Mouse (Mus musculus): ENCODE results near the gene Anks1b. TPM values are rescaled to one million over a fixed set of nuclear protein-coding genes. Genes with fewer than 3 reads are reported as not detected.

Gene Anks1b
- polyA plus RNA-seq, 1 experiment from 2014 or later: 0.71 TPM

DNA sequence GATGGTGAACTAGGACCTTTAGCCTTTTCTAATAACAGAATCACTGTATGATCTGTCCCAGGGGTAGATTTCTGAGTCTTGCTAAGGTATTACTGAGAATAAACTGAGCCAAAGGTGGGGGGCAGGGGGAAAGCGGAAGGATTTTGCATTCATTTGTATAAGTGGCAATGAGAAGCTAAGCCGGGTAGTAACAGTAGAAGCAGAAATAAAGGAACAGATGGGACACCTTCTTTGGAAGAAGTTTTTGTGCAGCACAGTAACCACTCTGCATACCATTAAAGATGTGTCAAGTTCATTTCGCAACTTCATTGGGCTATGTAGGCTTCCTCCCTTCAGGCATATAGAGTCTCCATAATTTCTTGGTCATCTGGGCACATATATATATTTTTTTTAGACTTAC, 804.1 kb downstream of the Anks1b start:
- ATAC-seq: no peak
- H3K36me3 ChIP-seq (ENCODE audit: control insufficient read depth, insufficient read depth, low read length): no peaks in the 10 kb centered on the region
- no peaks in the 10 kb centered on the region for H3K4me1 ChIP-seq (ENCODE audit: control insufficient read depth, insufficient read depth, low read length)
- no peaks in the 10 kb centered on the region for H3K27me3 ChIP-seq (replicated peaks; ENCODE audit: control insufficient read depth, insufficient read depth, low read length)
- H3K9me3 ChIP-seq (ENCODE audit: control insufficient read depth, low read length): no peaks in the 10 kb centered on the region
- H3K4me2 ChIP-seq (ENCODE audit: low read depth, low read length): no peak overlapping the region
- no peak overlapping the region for H3K9ac ChIP-seq (ENCODE audit: low read depth, low read length)
- no peak overlapping the region for H3K27ac ChIP-seq (ENCODE audit: low read length)
- no peak overlapping the region for H3K4me3 ChIP-seq (ENCODE audit: low read length)
- WGBS: 94% methylated on average over 3 of the region's 3 CpGs

DNA sequence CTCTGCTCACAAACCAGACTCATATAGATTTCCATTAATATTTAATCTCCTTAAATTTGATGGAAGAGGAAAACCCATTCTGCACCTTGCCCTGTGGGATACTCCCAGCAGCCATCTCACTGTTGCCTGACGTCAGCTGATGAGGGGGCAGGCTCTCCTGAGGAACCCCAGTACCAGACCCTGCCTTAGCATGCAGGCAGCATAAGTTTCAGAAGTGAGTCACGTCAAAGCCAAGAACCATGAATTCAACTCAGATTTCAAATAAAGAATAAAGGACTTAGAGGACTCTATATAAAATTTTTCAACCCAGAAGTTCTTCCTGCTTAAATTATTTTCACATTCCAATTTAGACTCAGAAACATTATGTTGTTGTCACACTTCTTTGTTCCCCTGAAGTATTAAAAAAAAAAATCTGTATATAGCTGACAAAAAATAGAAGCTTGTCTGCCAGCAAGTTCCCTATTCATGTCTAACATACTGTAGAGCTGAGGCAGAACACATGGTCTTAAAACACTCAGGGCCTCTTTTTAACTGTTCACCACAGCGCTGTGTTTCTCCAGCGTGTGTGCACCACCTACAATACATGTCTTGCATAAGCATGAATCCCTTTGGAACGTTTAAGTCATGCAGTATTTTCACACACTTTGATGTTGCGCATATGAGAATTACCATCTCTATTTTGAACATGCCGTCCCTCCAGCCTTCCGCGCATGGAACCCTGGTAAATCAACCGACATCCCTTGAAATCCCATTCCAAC, 806.6 kb downstream of the Anks1b start:
- H3K4me1 ChIP-seq (ENCODE audit: control insufficient read depth, insufficient read depth, low read length): no peaks in the 10 kb centered on the region
- H3K9me3 ChIP-seq (ENCODE audit: control insufficient read depth, low read length): no peaks in the 10 kb centered on the region
- no peaks in the 10 kb centered on the region for H3K36me3 ChIP-seq (ENCODE audit: control insufficient read depth, insufficient read depth, low read length)
- no peak overlapping the region for H3K27ac ChIP-seq (ENCODE audit: low read length)
- H3K4me2 ChIP-seq (ENCODE audit: low read depth, low read length): no peak overlapping the region
- ATAC-seq: no peak
- no peak overlapping the region for H3K9ac ChIP-seq (ENCODE audit: low read depth, low read length)
- no peaks in the 10 kb centered on the region for H3K27me3 ChIP-seq (replicated peaks; ENCODE audit: control insufficient read depth, insufficient read depth, low read length)
- H3K4me3 ChIP-seq (ENCODE audit: low read length): no peak overlapping the region
- WGBS: 89% methylated on average over 10 of the region's 10 CpGs

GRCm38 (mm10) chr10:90683813-90684212, 810.5 kb downstream of the Anks1b start:
- Histone ChIP-seq H3K27me3 (replicated peaks; ENCODE audit: control insufficient read depth, insufficient read depth, low read length) (no peaks in the 10 kb centered on the region), H3K9ac (ENCODE audit: low read depth, low read length) (no peak overlapping the region), H3K4me3 (ENCODE audit: low read length) (no peak overlapping the region), H3K9me3 (ENCODE audit: control insufficient read depth, low read length) (no peaks in the 10 kb centered on the region), H3K27ac (ENCODE audit: low read length) (no peak overlapping the region), H3K36me3 (ENCODE audit: control insufficient read depth, insufficient read depth, low read length) (no peaks in the 10 kb centered on the region), H3K4me2 (ENCODE audit: low read depth, low read length) (no peak overlapping the region), H3K4me1 (ENCODE audit: control insufficient read depth, insufficient read depth, low read length) (no peaks in the 10 kb centered on the region)
- 63% methylated on average over 3 of the region's 3 CpGs for WGBS
- no peak for ATAC-seq

- H3K4me1 ChIP-seq (ENCODE audit: control insufficient read depth, insufficient read depth, low read length): no peaks in the 10 kb centered on the region
- no peak overlapping the region for H3K9ac ChIP-seq (ENCODE audit: low read depth, low read length)
- ATAC-seq: no peak
- no peak overlapping the region for H3K4me2 ChIP-seq (ENCODE audit: low read depth, low read length)
- H3K36me3 ChIP-seq (ENCODE audit: control insufficient read depth, insufficient read depth, low read length): no peaks in the 10 kb centered on the region
- H3K9me3 ChIP-seq (ENCODE audit: control insufficient read depth, low read length): no peaks in the 10 kb centered on the region
- H3K27ac ChIP-seq (ENCODE audit: low read length): no peak overlapping the region
- H3K27me3 ChIP-seq (replicated peaks; ENCODE audit: control insufficient read depth, insufficient read depth, low read length): no peaks in the 10 kb centered on the region
- WGBS: 65% methylated on average over 4 of the region's 4 CpGs
- H3K4me3 ChIP-seq (ENCODE audit: low read length): no peak overlapping the region
Measured at GRCm38 (mm10) chr10:90685367-90685766, 812.1 kb downstream of the Anks1b start.

DNA sequence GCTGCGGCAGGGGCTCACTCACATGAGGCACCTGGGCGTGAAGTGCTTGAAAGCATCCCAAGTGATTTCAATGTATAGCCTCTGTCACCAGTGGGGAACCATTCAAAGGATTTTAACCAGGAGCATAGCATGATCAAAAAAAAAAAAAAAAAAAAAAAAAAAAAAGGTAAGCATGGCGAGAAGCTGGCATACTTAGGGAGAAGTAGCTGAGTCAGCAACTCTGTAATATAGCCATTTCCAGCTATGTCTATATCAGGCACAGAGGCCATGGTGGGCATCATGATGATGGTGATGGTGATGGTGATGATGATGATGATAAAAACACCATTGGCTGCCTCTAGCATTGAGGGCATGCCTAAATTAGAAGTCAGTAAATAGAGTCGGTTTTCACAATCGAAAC, 814.8 kb downstream of the Anks1b start:
- 86% methylated on average over 5 of the region's 5 CpGs for WGBS
- no peaks in the 10 kb centered on the region for H3K4me1 ChIP-seq (ENCODE audit: control insufficient read depth, insufficient read depth, low read length)
- no peaks in the 10 kb centered on the region for H3K27me3 ChIP-seq (replicated peaks; ENCODE audit: control insufficient read depth, insufficient read depth, low read length)
- ATAC-seq: no peak
- no peaks in the 10 kb centered on the region for H3K9me3 ChIP-seq (ENCODE audit: control insufficient read depth, low read length)
- H3K36me3 ChIP-seq (ENCODE audit: control insufficient read depth, insufficient read depth, low read length): no peaks in the 10 kb centered on the region
- no peak overlapping the region for H3K4me2 ChIP-seq (ENCODE audit: low read depth, low read length)
- no peak overlapping the region for H3K9ac ChIP-seq (ENCODE audit: low read depth, low read length)
- no peak overlapping the region for H3K27ac ChIP-seq (ENCODE audit: low read length)
- no peak overlapping the region for H3K4me3 ChIP-seq (ENCODE audit: low read length)

DNA sequence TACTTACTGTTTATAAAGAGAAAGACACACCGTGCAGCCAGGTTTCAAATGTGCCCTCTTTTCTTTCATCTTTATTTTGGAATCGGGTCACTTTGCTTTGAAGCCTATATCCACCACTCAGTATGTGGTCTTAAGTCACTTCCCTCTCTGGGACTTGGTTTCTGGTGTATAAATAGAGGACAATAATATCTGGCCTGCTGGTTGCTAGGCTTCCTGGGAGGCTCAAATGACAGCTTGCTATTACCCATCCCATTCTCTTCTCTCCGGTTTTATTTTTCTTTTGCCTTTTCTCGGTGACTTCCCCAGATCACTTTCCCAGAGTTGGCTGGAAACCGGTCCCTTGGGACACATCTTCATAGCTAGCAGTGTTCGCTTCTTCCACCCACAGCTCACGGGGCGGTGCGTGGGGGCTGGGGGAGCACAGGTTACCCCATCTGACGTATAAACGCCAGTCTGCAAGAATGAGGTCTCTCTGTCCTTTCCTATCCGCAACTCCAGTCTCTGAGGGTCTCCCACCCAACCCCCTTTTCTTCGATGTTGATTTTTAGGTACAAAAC, 815.5 kb downstream of the Anks1b start:
- H3K4me1 ChIP-seq (ENCODE audit: control insufficient read depth, insufficient read depth, low read length): no peaks in the 10 kb centered on the region
- ATAC-seq: no peak
- WGBS: 81% methylated on average over 13 of the region's 13 CpGs

GRCm38 (mm10) chr10:90689854-90690513, 816.7 kb downstream of the Anks1b start:
- H3K4me2 ChIP-seq (ENCODE audit: low read depth, low read length): no peak overlapping the region
- no peaks in the 10 kb centered on the region for H3K4me1 ChIP-seq (ENCODE audit: control insufficient read depth, insufficient read depth, low read length)
- H3K27ac ChIP-seq (ENCODE audit: low read length): no peak overlapping the region
- no peaks in the 10 kb centered on the region for H3K27me3 ChIP-seq (replicated peaks; ENCODE audit: control insufficient read depth, insufficient read depth, low read length)
- no peak overlapping the region for H3K9ac ChIP-seq (ENCODE audit: low read depth, low read length)
- no peak overlapping the region for H3K4me3 ChIP-seq (ENCODE audit: low read length)
- no peak for ATAC-seq
- H3K36me3 ChIP-seq (ENCODE audit: control insufficient read depth, insufficient read depth, low read length): no peaks in the 10 kb centered on the region
- WGBS: 60% methylated on average over 11 of the region's 11 CpGs
- H3K9me3 ChIP-seq (ENCODE audit: control insufficient read depth, low read length): no peaks in the 10 kb centered on the region

More for the DNA sequence above, 815.5 kb downstream of the Anks1b start:
- no peak overlapping the region for H3K27ac ChIP-seq (ENCODE audit: low read length)
- no peaks in the 10 kb centered on the region for H3K9me3 ChIP-seq (ENCODE audit: control insufficient read depth, low read length)
- H3K4me3 ChIP-seq (ENCODE audit: low read length): no peak overlapping the region
- H3K36me3 ChIP-seq (ENCODE audit: control insufficient read depth, insufficient read depth, low read length): no peaks in the 10 kb centered on the region
- H3K4me2 ChIP-seq (ENCODE audit: low read depth, low read length): no peak overlapping the region
- no peak overlapping the region for H3K9ac ChIP-seq (ENCODE audit: low read depth, low read length)
- no peaks in the 10 kb centered on the region for H3K27me3 ChIP-seq (replicated peaks; ENCODE audit: control insufficient read depth, insufficient read depth, low read length)

DNA sequence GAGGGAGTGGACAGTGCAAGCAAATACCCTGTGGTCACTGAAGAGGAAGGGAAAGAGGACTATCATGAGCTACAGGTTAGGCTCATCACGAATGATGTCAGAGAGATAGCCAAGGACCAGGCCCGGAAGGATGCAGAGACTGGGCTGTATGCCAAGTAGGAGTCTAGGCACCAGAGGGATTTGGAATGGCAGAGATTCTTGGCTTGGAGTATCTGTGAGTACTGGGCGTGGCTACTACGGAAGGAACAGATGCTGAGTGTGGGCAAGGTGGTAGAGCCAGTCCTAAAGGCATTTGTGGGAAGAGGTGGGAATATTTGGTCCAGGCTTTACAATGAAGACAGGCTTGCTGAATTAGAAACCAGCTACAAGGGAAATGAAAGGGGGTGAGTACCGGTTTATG, 823.4 kb downstream of the Anks1b start:
- 74% methylated on average over 5 of the region's 5 CpGs for WGBS
- ATAC-seq: no peak
- H3K27me3 ChIP-seq (replicated peaks; ENCODE audit: control insufficient read depth, insufficient read depth, low read length): no peaks in the 10 kb centered on the region
- H3K4me2 ChIP-seq (ENCODE audit: low read depth, low read length): no peak overlapping the region
- no peaks in the 10 kb centered on the region for H3K36me3 ChIP-seq (ENCODE audit: control insufficient read depth, insufficient read depth, low read length)
- no peak overlapping the region for H3K4me3 ChIP-seq (ENCODE audit: low read length)
- no peaks in the 10 kb centered on the region for H3K9me3 ChIP-seq (ENCODE audit: control insufficient read depth, low read length)
- no peak overlapping the region for H3K9ac ChIP-seq (ENCODE audit: low read depth, low read length)
- no peaks in the 10 kb centered on the region for H3K4me1 ChIP-seq (ENCODE audit: control insufficient read depth, insufficient read depth, low read length)
- H3K27ac ChIP-seq (ENCODE audit: low read length): no peak overlapping the region

GRCm38 (mm10) chr10:90697413-90697812, 824.1 kb downstream of the Anks1b start:
- no peak for ATAC-seq
- no peaks in the 10 kb centered on the region for H3K9me3 ChIP-seq (ENCODE audit: control insufficient read depth, low read length)
- no peaks in the 10 kb centered on the region for H3K36me3 ChIP-seq (ENCODE audit: control insufficient read depth, insufficient read depth, low read length)
- 40% methylated on average over 8 of the region's 8 CpGs for WGBS
- H3K4me1 ChIP-seq (ENCODE audit: control insufficient read depth, insufficient read depth, low read length): no peaks in the 10 kb centered on the region
- H3K9ac ChIP-seq (ENCODE audit: low read depth, low read length): no peak overlapping the region
- H3K4me3 ChIP-seq (ENCODE audit: low read length): no peak overlapping the region
- no peaks in the 10 kb centered on the region for H3K27me3 ChIP-seq (replicated peaks; ENCODE audit: control insufficient read depth, insufficient read depth, low read length)
- no peak overlapping the region for H3K27ac ChIP-seq (ENCODE audit: low read length)
- H3K4me2 ChIP-seq (ENCODE audit: low read depth, low read length): no peak overlapping the region
